Mouse (Mus musculus) ovary, postnatal 10 days (tissue): Measurements from ENCODE around the gene Slc22a23.

Source experiments
- DNase-seq: peaks from one replicate; pipeline ENCODE4 v3.0.0; 2022; ENCODE audit warnings: low spot score

Gene Slc22a23

GRCm38 (mm10) chr13:34133326-34134071 lies 211.5 kb downstream of the Slc22a23 start:
- DNase-seq = no peak

DNA sequence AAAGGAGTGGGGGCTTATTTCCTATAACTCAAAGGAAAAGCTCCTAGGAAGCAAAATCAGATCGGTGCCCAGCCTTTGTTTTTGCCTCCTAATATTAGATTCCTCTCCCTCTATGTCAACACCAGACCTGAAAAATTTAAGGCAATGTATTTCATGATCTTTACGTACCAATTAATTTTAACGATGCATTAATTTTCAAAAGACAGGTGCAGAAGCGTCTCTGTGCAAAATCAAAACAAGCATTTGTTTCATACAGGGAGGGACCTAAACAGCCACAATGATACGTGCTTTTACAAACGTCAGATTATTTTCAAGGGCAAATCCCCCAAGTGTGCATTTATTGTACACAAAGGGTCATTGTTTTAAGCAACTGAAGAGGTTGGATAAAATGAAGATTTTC lies 212.1 kb downstream of the Slc22a23 start:
- no peak for DNase-seq

GRCm38 (mm10) chr13:34132299-34132698 lies 212.7 kb downstream of the Slc22a23 start:
- DNase-seq = no peak

- no peak for DNase-seq
These were observed 213.3 kb downstream of the Slc22a23 start for GRCm38 (mm10) chr13:34131708-34132060.

- DNase-seq = no peak
These were observed 213.8 kb downstream of the Slc22a23 start for GRCm38 (mm10) chr13:34131011-34131707.

DNA sequence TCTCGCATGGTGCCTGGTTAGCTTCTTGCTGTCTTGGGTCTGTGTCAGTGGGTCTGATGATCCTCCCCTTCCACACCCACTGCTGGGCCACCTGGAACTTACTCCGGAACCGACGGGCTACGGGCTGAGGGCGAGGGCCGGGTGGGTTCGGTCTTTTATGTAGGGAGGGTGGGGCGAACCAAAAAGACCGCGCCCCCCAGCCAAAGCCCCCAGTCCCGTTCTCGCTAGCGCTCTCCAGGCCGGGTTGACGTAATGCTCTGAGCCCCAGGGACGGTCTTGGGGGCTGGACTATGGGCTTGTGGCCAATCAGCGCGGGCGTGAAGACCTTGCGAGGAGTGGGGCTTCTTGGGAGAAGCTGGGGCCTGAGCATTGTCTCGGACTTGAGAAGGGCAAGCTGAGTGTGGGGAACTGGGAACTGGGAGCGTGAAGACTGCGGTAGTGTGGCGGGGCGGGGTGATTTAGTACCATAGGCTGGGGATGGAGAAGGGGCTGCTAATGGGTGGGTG lies 214.7 kb downstream of the Slc22a23 start, which contains the start of gene Tubb2b:
Gene Tubb2b, minus strand, starts transcription at position 241 of the 506 bp plus-strand sequence.
- DNase-seq = no peak

- DNase-seq = no peak
These were observed 215.3 kb downstream of the Slc22a23 start for GRCm38 (mm10) chr13:34129485-34130225.
